Mouse (Mus musculus): ENCODE results near the gene Nat10. TPM values are rescaled to one million over a fixed set of nuclear protein-coding genes. Genes with fewer than 3 reads are reported as not detected.
A peak's percentile ranks its signal among the peaks of the same experiment; 100 is the strongest.

Nat10 gene
- polyA plus RNA-seq, 1 experiment from 2014 or later: 13.0 TPM

DNA sequence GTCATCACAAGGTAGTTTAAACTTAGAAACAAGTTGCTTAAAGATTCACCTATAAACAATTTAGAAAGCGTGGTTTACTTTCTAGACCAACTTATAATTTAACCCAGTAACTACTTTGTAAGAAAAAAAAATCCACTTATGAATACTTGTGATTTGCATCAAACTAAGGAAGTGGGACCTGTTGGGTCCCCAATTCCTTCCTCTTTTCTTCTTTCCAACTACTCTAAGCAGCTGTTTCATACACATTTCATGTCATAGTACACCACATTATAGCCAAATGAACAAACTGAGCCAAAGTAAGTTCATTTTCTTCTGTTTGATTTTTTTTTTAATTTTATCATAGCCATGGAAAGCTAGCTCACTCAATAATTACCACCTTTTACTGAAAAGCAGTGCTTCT lies 24.7 kb upstream of the Nat10 start:
- ATAC-seq (ENCODE audit: insufficient read depth): no peak
- Histone ChIP-seq H3K27ac (replicated peaks) (no peak overlapping the region), H3K9ac (no peak overlapping the region), H3K4me2 (no peak overlapping the region), H3K9me3 (replicated peaks) (no peaks in the 10 kb centered on the region), H3K36me3 (replicated peaks) (peaks cover 56% of the 10 kb centered on the region), H3K4me3 (replicated peaks) (no peak overlapping the region), H3K4me1 (replicated peaks) (peaks cover 16% of the 10 kb centered on the region), H3K27me3 (no peaks in the 10 kb centered on the region)
- 80% methylated on average over 1 of the region's 1 CpGs for WGBS (ENCODE audit: insufficient replicate concordance)

DNA sequence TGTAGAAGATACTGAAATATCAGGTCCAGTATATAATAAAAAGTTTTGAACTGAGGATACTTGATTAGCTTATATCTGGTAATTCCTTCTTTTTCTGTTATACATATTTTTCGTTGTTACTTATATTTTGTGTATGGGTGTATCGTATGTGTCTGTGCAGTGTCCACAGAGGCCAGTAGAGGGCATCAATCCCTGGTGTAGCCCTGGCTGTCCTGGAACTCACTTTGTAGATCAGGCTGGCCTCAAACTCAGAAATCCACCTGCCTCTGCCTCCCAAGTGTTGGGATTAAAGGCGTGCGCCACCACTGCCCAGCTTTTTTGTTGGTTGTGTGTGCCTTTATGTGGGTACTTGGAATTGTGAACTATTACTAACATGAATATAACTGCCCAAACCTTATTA lies 23.6 kb upstream of the Nat10 start:
- H3K4me2 ChIP-seq: no peak overlapping the region
- H3K4me3 ChIP-seq (replicated peaks): no peak overlapping the region
- no peak overlapping the region for H3K9ac ChIP-seq
- no peak for ATAC-seq (ENCODE audit: insufficient read depth)
- H3K27ac ChIP-seq (replicated peaks): no peak overlapping the region
- H3K4me1 ChIP-seq (replicated peaks): peaks cover 8% of the 10 kb centered on the region
- H3K27me3 ChIP-seq: no peaks in the 10 kb centered on the region
- 70% methylated on average over 4 of the region's 4 CpGs for WGBS (ENCODE audit: insufficient replicate concordance)
- H3K36me3 ChIP-seq (replicated peaks): peaks cover 56% of the 10 kb centered on the region
- H3K9me3 ChIP-seq (replicated peaks): no peaks in the 10 kb centered on the region

DNA sequence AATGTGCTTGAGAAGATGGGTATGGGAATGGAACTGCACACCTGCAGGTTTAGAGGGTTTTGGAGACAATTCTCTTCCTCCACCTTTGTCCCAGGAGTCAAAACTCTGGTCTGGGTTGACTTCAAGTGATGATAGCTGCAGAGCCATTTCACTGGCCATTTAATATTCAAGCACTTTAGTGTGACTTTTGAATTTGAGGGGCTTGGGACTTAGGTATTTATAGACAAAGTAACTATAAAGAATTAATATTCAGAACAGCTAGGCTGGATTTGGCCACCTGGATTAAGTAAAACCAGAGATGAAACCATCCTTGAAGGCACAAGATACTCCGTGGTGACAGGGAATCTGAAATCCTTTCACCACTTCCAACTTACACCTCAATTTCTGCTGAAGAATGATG lies 1.4 kb upstream of the Nat10 start:
- Histone ChIP-seq H3K36me3 (replicated peaks) (peaks cover 26% of the 10 kb centered on the region), H3K9ac (no peak overlapping the region), H3K27ac (replicated peaks) (no peak overlapping the region), H3K4me2 (peak overlapping the region; percentile 95), H3K4me1 (replicated peaks) (peaks cover 29% of the 10 kb centered on the region), H3K4me3 (replicated peaks) (peak overlapping the region; percentile 89), H3K27me3 (no peaks in the 10 kb centered on the region), H3K9me3 (replicated peaks) (no peaks in the 10 kb centered on the region)
- WGBS (ENCODE audit: insufficient replicate concordance): 53% methylated on average over 1 of the region's 1 CpGs
- no peak for ATAC-seq (ENCODE audit: insufficient read depth)

DNA sequence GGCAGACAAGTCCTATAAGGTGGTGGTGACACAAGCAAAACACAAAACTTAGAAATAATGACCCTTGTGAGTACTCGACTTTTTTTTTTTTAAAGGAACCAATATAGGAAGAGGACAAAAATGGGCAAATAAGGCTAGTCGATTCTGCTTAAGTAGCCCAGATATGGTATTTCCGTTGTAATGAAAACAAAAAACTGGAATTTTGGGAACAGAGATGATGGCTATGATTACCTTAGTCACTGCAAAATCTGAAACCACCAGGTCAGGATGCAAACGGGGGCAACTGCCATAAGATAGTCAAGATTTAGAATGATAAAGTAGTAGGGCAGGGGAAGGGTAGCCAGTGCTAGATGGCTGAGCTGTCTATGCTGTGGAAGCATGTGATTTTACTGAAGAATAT lies 923 bp upstream of the Nat10 start:
- WGBS (ENCODE audit: insufficient replicate concordance): 22% methylated on average over 4 of the region's 4 CpGs
- Histone ChIP-seq H3K4me1 (replicated peaks) (peaks cover 29% of the 10 kb centered on the region), H3K4me3 (replicated peaks) (peak overlapping the region; percentile 89), H3K4me2 (peak overlapping the region; percentile 95), H3K9ac (no peak overlapping the region), H3K27ac (replicated peaks) (no peak overlapping the region), H3K36me3 (replicated peaks) (peaks cover 28% of the 10 kb centered on the region), H3K27me3 (no peaks in the 10 kb centered on the region), H3K9me3 (replicated peaks) (no peaks in the 10 kb centered on the region)
- ATAC-seq (ENCODE audit: insufficient read depth): no peak

DNA sequence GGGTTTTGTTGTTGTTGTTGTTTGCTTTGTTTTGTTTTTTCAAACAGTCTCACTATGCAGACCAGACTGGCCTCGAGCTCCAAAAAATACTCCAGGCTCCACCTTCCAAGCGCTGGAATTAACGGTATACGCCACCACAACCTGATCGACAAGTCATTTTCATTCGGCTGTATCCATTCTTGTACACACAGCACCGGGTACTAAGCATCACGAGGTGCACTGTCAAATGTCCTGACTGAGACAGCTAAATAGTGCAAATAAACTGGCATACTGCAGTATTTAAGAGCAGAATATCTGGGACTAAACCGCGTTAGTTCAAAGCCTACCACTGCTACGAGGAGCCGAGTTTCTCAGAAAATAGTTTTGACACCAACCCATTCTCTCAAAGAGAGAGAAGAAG lies 649 bp downstream of the Nat10 start:
- ATAC-seq (ENCODE audit: insufficient read depth): peak; percentile 6; the same call in 1 of the 2 replicates
- H3K4me2 ChIP-seq: peak overlapping the region; percentile 95
- peaks cover 24% of the 10 kb centered on the region for H3K36me3 ChIP-seq (replicated peaks)
- peak overlapping the region; percentile 89 for H3K4me3 ChIP-seq (replicated peaks)
- no peaks in the 10 kb centered on the region for H3K27me3 ChIP-seq
- 1% methylated on average over 12 of the region's 12 CpGs for WGBS (ENCODE audit: insufficient replicate concordance)
- peak overlapping the region; percentile 64 for H3K27ac ChIP-seq (replicated peaks)
- H3K9ac ChIP-seq: peak overlapping the region; percentile 62
- H3K9me3 ChIP-seq (replicated peaks): no peaks in the 10 kb centered on the region
- H3K4me1 ChIP-seq (replicated peaks): peaks cover 29% of the 10 kb centered on the region

DNA sequence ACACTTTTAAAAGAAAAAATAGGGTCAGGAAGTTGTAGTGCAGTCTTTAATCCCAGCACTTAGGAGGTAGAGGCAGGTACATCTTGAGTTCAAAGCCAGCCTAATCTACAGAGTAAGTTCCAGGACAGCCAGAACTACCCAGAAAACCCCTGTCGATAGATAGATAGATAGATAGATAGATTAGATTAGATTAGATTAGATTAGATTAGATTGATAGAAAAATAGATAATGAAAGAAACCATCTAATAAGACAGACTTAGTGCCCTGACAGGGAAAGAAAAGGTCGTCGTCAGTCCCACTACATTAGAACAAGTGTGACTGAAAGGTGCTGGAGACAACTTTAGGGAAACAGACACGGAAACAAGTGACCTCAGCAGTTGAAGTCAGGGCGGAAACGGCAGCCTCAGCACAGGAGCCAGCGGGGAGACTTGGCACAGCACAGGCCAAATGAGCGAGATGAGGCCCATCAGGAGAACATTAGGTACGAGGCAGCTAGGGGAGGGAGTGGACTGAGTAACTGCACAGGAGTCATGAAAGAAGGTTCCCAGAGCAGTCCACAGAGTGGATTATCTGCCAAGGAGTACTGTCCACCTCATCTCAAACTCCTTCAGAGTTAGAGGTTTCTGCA lies 5.5 kb downstream of the Nat10 start:
- ATAC-seq (ENCODE audit: insufficient read depth): no peak
- Histone ChIP-seq H3K27ac (replicated peaks) (no peak overlapping the region), H3K4me2 (no peak overlapping the region), H3K9ac (no peak overlapping the region), H3K4me3 (replicated peaks) (no peak overlapping the region), H3K4me1 (replicated peaks) (peaks cover 13% of the 10 kb centered on the region), H3K9me3 (replicated peaks) (no peaks in the 10 kb centered on the region), H3K27me3 (no peaks in the 10 kb centered on the region), H3K36me3 (replicated peaks) (peaks cover 62% of the 10 kb centered on the region)
- 76% methylated on average over 9 of the region's 9 CpGs for WGBS (ENCODE audit: insufficient replicate concordance)

DNA sequence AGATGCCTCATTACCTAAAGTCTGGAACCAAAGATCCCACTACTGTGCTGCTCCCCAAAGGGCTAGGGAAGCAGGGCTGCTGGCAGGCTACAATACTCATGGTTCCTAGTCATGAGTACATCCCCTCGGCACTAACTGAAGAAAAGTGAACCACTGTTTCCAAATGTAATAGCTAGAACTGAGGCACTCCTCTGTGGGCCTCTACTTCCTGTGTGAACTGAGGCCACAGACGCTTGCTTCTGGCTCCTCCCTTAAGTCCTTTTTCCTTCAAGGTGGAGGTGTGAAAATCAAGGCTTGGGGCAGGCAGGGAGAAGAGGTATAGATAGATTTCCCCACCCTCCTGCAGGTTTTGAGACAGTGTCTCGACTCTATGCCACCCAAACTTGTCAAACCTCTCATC lies 6.5 kb downstream of the Nat10 start:
- Histone ChIP-seq H3K4me3 (replicated peaks) (no peak overlapping the region), H3K4me1 (replicated peaks) (peaks cover 5% of the 10 kb centered on the region), H3K27ac (replicated peaks) (no peak overlapping the region), H3K9ac (no peak overlapping the region), H3K4me2 (no peak overlapping the region), H3K27me3 (no peaks in the 10 kb centered on the region), H3K36me3 (replicated peaks) (peaks cover 71% of the 10 kb centered on the region), H3K9me3 (replicated peaks) (no peaks in the 10 kb centered on the region)
- no peak for ATAC-seq (ENCODE audit: insufficient read depth)
- 67% methylated on average over 3 of the region's 3 CpGs for WGBS (ENCODE audit: insufficient replicate concordance)

DNA sequence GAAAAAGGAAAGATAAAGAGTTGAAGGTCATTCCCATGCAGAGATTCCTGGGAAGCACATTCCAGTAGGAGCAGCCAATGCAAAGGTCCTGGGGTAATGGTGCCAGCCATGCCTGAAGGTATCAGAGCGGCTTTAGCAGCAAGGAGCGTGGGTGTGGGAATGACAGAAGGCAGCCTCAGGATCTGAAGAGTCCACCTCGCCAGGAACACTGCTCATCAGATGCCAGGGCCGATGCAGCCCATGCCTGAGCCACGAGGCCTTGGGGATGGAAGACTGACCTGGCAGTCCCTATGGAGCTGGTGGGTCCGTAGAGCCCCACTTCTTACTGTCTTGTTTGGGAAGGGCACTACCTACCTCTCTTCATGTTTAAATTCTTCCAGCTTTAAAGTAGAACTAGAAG lies 9.3 kb downstream of the Nat10 start:
- ATAC-seq (ENCODE audit: insufficient read depth): no peak
- no peaks in the 10 kb centered on the region for H3K27me3 ChIP-seq
- no peak overlapping the region for H3K27ac ChIP-seq (replicated peaks)
- no peaks in the 10 kb centered on the region for H3K9me3 ChIP-seq (replicated peaks)
- H3K4me2 ChIP-seq: no peak overlapping the region
- no peak overlapping the region for H3K4me3 ChIP-seq (replicated peaks)
- peaks cover 86% of the 10 kb centered on the region for H3K36me3 ChIP-seq (replicated peaks)
- 71% methylated on average over 6 of the region's 6 CpGs for WGBS (ENCODE audit: insufficient replicate concordance)
- H3K9ac ChIP-seq: no peak overlapping the region
- H3K4me1 ChIP-seq (replicated peaks): 0 out of 2 replicates have a peak, but pooled peaks cover 3% of the 10 kb centered on the region

DNA sequence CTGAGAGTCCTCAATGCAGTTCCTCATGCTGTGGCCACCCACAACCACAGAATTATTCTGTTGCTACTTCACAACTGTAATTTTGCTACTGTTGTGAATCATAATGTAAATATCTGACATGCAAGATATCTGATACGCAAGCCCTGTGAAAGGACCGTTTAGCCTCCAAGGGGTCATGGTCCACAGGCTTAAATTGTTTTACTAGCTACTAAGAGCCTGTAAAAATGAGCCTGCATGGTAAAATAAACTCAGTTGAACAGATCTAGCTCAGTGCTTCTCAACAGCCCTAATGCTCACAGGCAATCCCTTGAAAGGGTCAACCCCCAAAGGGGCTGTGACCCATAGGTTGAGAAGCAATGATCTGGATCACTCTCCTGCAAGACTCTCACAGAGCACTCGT lies 12.0 kb downstream of the Nat10 start:
- Histone ChIP-seq H3K9me3 (replicated peaks) (no peaks in the 10 kb centered on the region), H3K27ac (replicated peaks) (no peak overlapping the region), H3K9ac (no peak overlapping the region), H3K4me1 (replicated peaks) (0 out of 2 replicates have a peak, but pooled peaks cover 3% of the 10 kb centered on the region), H3K27me3 (no peaks in the 10 kb centered on the region), H3K4me2 (no peak overlapping the region), H3K36me3 (replicated peaks) (peaks cover 68% of the 10 kb centered on the region), H3K4me3 (replicated peaks) (no peak overlapping the region)
- WGBS (ENCODE audit: insufficient replicate concordance): 73% methylated on average over 3 of the region's 3 CpGs
- no peak for ATAC-seq (ENCODE audit: insufficient read depth)

DNA sequence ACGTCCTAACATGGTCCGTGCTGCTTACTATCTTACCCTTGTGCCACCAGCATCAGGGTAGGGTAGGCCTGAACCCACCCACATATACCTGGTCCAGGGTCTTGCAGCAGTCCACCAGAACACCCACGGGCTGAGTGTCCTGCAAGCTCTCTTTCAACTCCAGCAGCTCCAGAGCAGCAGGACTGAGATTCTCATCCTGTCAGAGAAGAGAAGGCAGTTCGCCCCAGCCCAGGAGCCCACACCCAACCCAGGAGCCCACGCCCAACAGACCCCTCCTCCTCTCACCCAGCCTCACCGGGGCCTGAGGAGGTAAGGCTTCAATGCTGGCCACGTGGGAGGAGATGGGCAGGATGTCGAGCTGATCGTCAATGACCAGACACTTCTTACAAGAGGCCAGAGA lies 13.2 kb downstream of the Nat10 start:
- no peak overlapping the region for H3K4me3 ChIP-seq (replicated peaks)
- no peaks in the 10 kb centered on the region for H3K9me3 ChIP-seq (replicated peaks)
- H3K36me3 ChIP-seq (replicated peaks): peaks cover 69% of the 10 kb centered on the region
- no peak overlapping the region for H3K9ac ChIP-seq
- WGBS (ENCODE audit: insufficient replicate concordance): 71% methylated on average over 9 of the region's 9 CpGs
- no peak overlapping the region for H3K4me2 ChIP-seq
- H3K27me3 ChIP-seq: no peaks in the 10 kb centered on the region
- no peak overlapping the region for H3K27ac ChIP-seq (replicated peaks)
- no peak for ATAC-seq (ENCODE audit: insufficient read depth)
- H3K4me1 ChIP-seq (replicated peaks): 0 out of 2 replicates have a peak, but pooled peaks cover 3% of the 10 kb centered on the region

DNA sequence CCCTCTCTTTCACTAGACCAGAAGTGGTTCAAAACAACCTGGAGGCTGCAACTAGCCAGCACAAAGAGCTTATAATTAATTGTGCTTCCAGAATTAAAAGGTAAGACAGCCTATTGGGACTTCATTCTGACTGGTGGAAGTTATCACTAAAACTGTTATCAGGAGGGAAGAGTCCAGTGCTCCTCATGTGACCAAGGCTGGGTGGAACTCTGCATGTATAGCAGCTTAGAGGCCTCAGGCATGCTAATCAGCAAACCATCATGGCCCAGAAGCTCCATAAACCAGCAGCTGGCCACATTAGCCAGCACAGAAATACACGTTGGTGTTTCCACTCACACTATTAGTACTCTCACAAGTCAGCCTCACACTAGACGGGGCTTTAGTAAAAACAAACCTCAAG lies 14.3 kb downstream of the Nat10 start:
- Histone ChIP-seq H3K36me3 (replicated peaks) (peaks cover 68% of the 10 kb centered on the region), H3K4me1 (replicated peaks) (0 out of 2 replicates have a peak, but pooled peaks cover 3% of the 10 kb centered on the region), H3K9ac (no peak overlapping the region), H3K27ac (replicated peaks) (0 out of 2 replicates have a peak overlapping the region, but pooled peaks have one; percentile 7), H3K4me2 (no peak overlapping the region), H3K9me3 (replicated peaks) (no peaks in the 10 kb centered on the region), H3K27me3 (no peaks in the 10 kb centered on the region), H3K4me3 (replicated peaks) (no peak overlapping the region)
- peak; percentile 40; the same call in 1 of the 2 replicates for ATAC-seq (ENCODE audit: insufficient read depth)
- WGBS (ENCODE audit: insufficient replicate concordance): 67% methylated on average over 2 of the region's 2 CpGs

DNA sequence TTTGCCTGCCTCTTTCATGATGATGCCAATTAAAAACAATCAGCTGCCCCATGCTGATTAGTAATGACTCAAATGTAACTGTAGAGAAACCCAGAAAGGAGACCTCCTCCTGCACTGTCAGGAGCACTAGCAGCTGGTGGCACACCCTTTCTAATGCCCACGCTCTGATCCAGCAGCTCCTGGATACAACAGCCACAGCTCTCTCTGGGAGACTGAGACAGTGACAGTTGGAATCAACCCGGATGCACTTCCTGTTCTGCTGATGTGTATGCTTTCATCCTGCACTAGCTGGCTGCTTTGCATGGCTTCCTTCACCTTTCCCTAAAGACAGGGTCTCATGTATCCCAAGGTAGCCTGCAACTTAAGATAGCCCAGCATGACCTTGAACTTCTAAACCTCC lies 15.0 kb downstream of the Nat10 start:
- no peak overlapping the region for H3K4me3 ChIP-seq (replicated peaks)
- H3K36me3 ChIP-seq (replicated peaks): peaks cover 64% of the 10 kb centered on the region
- no peak overlapping the region for H3K9ac ChIP-seq
- ATAC-seq (ENCODE audit: insufficient read depth): no peak
- H3K4me1 ChIP-seq (replicated peaks): 0 out of 2 replicates have a peak, but pooled peaks cover 3% of the 10 kb centered on the region
- no peak overlapping the region for H3K4me2 ChIP-seq
- 85% methylated on average over 2 of the region's 2 CpGs for WGBS (ENCODE audit: insufficient replicate concordance)
- H3K9me3 ChIP-seq (replicated peaks): no peaks in the 10 kb centered on the region
- H3K27ac ChIP-seq (replicated peaks): no peak overlapping the region
- no peaks in the 10 kb centered on the region for H3K27me3 ChIP-seq

Measured in liver, embryonic 15.5 days (tissue).